Mouse (Mus musculus) ES-CJ7 (cell line): Measurements from ENCODE around the gene Sox2.

ENCODE experiments used
- DNase-seq: peaks from one replicate; pipeline ENCODE4 v3.0.0; 2011; ENCODE audit warnings: low read depth, low spot score

The Sox2 gene

DNA sequence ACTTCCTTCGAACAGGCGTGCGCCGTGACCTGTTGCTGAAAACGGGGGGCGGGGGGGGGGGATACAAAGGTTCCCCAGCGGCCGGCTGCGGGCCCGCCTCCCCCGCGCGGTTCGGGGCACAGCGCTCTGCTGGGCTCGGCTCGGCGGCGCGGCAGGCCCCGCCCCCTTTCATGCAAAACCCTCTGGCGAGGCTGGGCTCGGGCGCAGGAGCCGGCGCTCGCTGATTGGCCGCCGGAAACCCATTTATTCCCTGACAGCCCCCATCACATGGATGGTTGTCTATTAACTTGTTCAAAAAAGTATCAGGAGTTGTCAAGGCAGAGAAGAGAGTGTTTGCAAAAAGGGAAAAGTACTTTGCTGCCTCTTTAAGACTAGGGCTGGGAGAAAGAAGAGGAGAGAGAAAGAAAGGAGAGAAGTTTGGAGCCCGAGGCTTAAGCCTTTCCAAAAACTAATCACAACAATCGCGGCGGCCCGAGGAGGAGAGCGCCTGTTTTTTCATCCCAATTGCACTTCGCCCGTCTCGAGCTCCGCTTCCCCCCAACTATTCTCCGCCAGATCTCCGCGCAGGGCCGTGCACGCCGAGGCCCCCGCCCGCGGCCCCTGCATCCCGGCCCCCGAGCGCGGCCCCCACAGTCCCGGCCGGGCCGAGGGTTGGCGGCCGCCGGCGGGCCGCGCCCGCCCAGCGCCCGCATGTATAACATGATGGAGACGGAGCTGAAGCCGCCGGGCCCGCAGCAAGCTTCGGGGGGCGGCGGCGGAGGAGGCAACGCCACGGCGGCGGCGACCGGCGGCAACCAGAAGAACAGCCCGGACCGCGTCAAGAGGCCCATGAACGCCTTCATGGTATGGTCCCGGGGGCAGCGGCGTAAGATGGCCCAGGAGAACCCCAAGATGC, at the start of gene Sox2:
TSS of gene Sox2 (plus strand) at position 680 of the 895 bp plus-strand sequence.
- peak; percentile 94 for DNase-seq

GRCm38 (mm10) chr3:34601116-34601515, 49.1 kb upstream of the Sox2 start:
- peak; percentile 57 for DNase-seq

DNA sequence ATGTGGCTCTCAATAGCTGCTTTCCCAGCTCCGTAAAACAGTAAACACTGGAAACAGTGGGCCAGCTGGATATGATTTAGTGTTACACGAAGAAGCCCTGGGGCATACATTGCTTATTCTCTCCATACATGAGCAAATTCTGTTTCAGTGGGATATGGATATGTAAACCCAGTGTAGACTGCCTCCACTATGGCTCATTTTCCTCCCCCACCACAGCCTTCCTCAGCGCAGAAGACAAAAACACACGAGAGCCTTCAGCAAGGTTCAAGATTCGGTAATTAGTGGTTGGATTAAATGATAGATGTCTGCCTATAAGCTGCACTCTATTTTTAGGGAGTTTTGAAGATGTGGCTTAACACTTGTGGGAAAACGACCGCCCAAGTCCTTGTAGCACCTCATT, 36.1 kb upstream of the Sox2 start:
- no peak for DNase-seq

GRCm38 (mm10) chr3:34615526-34615925, 34.7 kb upstream of the Sox2 start:
- DNase-seq, result peak; percentile 29

DNA sequence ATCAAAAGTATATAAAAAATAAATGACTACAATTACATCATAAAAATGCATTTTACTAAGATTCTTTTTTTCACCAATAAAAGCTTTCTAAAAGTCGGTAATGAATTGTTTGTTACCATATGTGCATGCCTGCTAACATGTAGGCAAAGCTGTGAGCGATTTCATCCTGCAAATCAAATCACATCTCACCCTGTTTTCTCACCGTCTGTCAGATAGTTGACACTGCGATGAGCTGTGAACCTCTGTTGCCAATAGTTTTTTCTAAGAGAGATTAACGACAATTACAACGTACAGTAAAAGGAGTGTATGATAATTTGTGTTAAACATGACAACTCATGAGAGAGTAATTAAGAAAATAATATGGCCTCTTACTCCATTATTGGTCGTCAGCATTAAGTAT, 31.3 kb upstream of the Sox2 start:
- DNase-seq, result no peak

DNA sequence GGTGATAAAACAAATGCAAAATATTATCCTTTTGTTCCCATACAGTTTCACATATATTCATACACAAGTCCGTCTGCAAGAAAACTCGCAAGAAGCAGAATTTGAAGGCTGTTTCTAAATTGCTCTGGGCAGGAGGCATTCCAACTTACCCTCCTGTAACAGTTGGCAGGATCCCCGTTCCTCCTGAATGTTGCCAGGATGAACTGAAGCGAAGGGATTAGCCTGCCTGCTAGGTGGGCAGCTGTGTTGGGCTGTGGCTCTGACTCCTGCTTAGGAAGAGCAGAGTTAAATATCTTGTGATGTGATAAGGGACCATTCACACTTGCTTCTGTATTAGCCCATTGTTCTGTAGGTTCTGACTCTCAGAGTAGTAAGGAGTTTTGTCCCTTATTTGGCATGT, 30.1 kb upstream of the Sox2 start:
- no peak for DNase-seq

- DNase-seq, result no peak
Measured at GRCm38 (mm10) chr3:34624721-34625270, 25.4 kb upstream of the Sox2 start.

DNA sequence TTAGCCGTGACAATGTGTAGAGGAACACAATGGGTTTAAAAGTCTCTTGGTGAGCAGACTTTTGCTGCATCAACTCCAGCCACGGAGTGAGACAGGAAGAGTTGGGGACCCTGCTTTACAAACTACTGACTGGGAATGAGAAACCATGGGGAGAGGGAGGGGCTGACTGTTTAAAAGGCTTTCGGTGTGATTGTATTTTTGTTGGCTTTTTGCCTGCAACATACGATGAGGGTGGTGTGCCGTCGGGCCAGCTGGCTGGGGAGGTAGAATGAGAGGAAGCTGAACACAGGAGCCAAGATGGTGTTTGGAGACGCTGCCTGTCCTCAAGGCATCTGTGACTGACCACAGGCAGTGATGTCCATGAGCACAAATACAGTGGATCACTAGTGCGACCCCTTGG, 23.7 kb upstream of the Sox2 start:
- no peak for DNase-seq

- DNase-seq, result no peak
Measured at GRCm38 (mm10) chr3:34630031-34630430, 20.2 kb upstream of the Sox2 start.

DNA sequence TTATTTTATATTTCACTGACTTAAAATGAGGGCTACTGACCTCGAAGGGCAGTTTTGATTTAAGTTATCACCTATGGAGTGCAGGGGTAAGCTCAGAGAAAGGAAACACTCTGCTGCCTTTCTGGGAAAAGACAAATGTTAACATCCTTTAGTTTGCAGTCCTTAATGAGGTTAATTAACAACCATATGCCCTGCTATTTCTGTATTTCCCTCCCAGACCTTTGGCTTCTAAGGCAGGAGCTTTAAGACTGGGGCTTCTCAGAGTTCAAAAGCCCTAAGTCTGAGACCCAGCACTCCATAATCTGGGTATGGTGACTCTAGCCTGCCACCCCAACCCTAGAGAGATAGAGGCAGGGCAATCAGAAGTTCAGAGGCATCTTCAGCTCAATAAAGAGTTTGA, 19.5 kb upstream of the Sox2 start:
- DNase-seq, result no peak

- DNase-seq, result peak; percentile 72
Measured at GRCm38 (mm10) chr3:34636958-34637357, 13.2 kb upstream of the Sox2 start.

DNA sequence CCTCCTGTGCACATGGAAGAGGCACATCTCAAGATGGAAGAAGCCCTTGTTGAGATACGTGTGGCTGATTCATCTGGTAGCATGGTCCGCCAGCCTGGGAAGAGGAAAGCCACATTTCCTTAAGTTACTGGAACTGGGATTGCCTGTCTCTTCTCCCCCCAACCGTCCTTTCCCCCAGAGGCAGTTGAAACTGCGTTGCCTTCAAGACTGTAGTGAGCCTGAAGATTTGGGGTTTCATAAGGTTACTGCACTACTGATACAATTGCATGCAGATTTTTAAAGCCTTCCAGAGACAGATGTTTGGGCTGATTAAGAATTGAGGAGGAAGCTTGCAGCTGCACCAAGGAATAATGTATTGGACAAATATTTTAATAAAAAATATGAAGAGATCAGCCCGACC, 12.7 kb upstream of the Sox2 start:
- no peak for DNase-seq

DNA sequence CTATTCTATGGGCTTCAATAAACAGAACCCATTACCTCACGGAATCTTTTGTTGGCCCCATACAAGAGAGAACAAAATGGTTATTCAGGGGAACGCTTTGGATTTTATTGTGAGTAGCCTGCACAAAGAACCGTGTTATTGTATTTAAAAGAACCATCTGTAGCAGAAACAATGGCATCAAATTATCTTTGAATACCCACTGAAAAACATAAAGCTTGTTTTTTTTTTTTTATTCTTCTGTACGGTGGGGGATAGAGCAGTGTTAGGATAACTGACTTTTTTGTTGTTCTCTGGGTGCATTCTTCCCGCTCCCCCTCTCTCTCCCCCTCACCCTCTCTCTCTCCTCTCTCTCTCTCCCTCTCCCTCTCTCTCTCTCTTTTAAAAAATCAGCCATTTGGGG, 12.3 kb upstream of the Sox2 start:
- no peak for DNase-seq

- DNase-seq, result peak; percentile 69
Measured at GRCm38 (mm10) chr3:34638344-34638743, 11.9 kb upstream of the Sox2 start.

- DNase-seq, result peak; percentile 86
Measured at GRCm38 (mm10) chr3:34639031-34639872, 11.0 kb upstream of the Sox2 start.

GRCm38 (mm10) chr3:34639873-34640270, 10.3 kb upstream of the Sox2 start:
- no peak for DNase-seq

DNA sequence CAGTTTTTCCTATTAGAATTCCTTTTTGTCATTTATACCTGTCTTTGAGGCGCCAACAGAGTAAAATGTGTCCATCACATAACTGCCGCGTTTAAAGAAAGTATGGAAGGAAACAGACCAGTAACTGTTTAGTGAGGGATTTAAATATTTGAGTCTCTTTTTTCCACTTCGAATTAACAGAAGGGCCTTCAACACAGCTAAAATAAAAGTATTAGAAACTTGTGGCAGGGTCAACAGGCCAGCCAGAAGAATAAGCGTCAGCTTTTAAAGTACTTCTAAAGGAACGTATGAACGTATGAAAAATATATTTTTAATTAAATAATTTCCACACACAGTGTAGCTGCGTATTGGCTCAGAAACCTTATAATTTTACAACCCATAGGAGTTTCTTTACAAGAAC, 9.9 kb upstream of the Sox2 start:
- DNase-seq, result no peak

DNA sequence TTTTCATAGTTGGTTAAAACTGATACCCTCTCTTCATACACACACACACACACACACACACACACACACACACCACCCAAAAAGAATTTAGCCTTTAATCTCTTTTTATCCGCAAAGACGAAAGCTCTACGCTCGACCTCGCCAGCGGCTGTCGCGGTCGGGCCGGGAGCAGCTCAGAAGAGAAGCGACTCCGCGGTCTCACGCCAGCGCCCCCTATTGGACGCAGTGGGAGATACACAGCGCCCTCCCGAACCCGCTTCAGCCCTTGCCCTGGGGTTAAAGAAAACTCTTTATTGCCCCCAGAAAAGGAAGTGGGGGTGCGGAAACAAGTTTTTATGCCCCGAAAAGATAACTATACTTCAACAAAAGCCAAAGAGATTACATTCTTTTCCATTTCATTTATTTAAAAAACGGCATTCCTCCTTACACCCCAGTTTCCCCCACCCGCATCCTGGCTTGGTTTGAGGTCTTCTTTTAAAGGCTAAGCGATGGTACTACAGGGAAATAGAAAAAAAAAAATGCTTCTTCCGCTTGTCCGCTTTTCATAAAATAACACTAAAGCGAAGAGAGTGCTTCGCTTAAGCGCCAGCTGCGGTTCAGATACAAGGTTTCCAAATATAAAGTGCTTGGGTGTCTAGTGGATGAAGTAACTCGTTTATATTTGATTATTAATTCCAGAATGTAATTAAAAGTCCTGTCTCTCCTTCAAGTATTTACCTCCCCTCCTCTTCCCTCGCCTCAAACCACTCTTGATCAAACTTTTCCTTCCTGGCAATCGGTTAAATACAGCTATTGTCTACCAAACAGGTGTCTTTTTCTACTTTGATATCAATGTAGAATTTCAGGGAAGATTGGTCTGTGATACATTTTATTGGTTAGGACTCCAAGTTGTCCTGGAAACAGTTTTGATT, 9.3 kb upstream of the Sox2 start:
- DNase-seq, result peak; percentile 81

DNA sequence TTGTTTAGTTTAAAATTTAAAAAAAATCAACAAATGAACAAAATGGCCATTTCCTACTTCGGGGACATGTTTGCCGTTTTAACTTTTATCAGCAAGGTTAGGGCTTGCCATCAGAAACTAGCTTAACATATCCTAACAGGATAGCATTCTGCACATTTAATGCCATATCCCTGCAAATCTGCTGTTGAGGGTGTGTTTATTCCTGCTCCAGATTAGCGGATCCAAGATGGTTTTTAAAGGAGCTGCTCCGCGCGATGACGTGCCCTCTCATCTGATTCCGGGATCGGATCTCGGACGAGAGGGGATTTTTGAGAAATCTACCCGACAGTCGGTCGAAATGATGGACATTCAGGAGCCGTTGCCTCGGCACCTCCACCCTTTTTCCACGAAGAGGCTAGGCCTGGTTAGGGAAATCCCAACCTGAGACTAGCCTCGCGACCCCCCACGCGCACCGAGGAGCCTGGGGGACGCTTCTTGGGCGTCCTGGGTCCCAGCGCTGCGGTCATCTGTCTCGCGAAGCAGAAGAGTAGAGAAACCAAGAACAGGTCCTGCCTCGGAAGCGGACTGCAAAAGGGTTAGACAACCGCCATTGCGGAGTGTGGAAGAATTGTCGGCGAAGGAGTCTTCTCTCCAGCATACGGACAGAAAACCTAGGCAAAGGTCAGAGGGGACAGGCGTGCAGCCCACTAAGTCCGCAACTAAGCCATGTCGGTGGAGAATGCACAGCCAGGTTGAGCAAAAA, 8.3 kb upstream of the Sox2 start:
- no peak for DNase-seq

GRCm38 (mm10) chr3:34642498-34642941, 7.7 kb upstream of the Sox2 start:
- DNase-seq, result peak; percentile 60

DNA sequence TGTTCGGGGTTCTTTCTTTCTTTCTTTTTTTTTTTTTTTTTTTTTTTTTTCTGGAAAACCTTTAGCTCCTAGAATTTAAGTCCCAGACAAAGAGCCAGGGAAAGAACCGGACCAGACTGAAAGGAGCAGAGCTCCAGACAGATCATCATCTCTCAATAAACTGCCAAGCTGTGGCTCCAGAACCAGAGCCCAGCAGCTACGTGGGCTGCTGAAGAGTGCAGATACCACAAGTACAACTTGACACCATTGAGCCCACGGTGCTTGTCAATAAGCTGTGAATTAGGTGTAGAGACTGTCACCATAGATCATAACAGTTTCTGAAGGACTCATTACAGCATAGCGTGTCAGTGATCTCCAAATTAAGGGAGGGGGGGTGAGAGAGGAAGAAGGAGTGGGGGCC, 7.1 kb upstream of the Sox2 start:
- DNase-seq, result no peak
